Mouse (Mus musculus) kidney, adult 2 months (tissue): ENCODE data around the gene Cep135. TPM values are rescaled to one million over a fixed set of nuclear protein-coding genes. Genes with fewer than 3 reads are reported as not detected.

Source experiments
- DNase-seq: peaks from one replicate; pipeline ENCODE4 v3.0.0; 2021
- H3K27ac ChIP-seq: fragments of 200-500 bp; 2 replicates; pipeline ENCODE4 v1.5.1; 2012; ENCODE audit warnings: low read depth, low read length, control low read depth, inconsistent platforms; ENCODE audit not compliant: insufficient read depth
- H3K27me3 ChIP-seq: fragments of 200-500 bp; replicated peaks from 2 replicates; pipeline ENCODE4 v1.6.1; 2012; ENCODE audit warnings: mild to moderate bottlenecking, moderate library complexity, low read length, inconsistent platforms; ENCODE audit not compliant: control insufficient read depth, insufficient read depth
- H3K36me3 ChIP-seq: fragments of 200-500 bp; 2 replicates; pipeline ENCODE4 v1.6.1; 2012; ENCODE audit warnings: mild to moderate bottlenecking, moderate library complexity, low read length, inconsistent platforms; ENCODE audit not compliant: control insufficient read depth, insufficient read depth
- H3K4me1 ChIP-seq: fragments of 200-500 bp; 2 replicates; pipeline ENCODE4 v1.6.1; 2011; ENCODE audit warnings: low read length; ENCODE audit not compliant: control insufficient read depth, insufficient read depth
- H3K4me3 ChIP-seq: fragments of 200-500 bp; 2 replicates; pipeline ENCODE4 v1.5.1; 2011; ENCODE audit warnings: mild to moderate bottlenecking, low read depth, low read length, control low read depth; ENCODE audit not compliant: insufficient read depth
- CTCF ChIP-seq: fragments of 200-500 bp; conservative IDR thresholded peaks from 2 replicates; pipeline ENCODE4 v1.5.1; 2011; ENCODE audit warnings: low read depth, mild to moderate bottlenecking, control low read depth, low read length, moderate library complexity, mixed read lengths; ENCODE audit not compliant: insufficient read depth, insufficient read length
- POLR2A ChIP-seq: fragments of 200-500 bp; IDR thresholded peaks from one replicate; pipeline ENCODE4 v1.6.1; 2011; ENCODE audit warnings: low read depth, low read length, control low read depth
- WGBS: fragments of 180-500 bp; shearing (Covaris S2); methylation state at CpG from one replicate; pipeline ENCODE4 v1.1.7; 2018; 5-methylcytosine and 5-hydroxymethylcytosine counted together
- polyA plus RNA-seq: library from polyadenylated mRNA; depleted of rRNA; stranded (reverse); fragments of >200 nt; gene quantifications from 2 replicates; pipeline ENCODE4 v1.2.3, GENCODE M21; 2012

The Cep135 gene
- polyA plus RNA-seq, 1 experiment = 0.97 TPM

DNA sequence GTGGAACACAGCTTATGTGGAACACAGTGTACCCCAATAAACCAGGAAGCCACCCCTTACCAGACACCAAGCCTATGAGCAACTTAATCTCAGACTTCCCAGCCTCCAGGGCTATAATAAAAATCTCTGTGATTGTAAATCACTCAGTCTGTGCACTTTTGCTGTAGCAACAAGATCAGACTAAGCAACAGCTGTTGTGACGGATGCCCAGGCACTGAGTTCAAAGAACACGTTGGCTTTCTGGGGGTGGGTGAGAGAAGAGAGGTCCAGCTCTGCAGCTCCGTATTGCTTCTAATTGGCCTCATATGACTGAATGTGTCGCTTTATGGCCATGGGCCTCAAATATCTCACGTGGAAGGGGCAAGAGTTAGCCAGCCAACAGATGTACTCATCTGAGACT is 80.0 kb downstream of the Cep135 start:
- no peak overlapping the region for H3K4me3 ChIP-seq
- H3K27me3 ChIP-seq = no peaks in the 10 kb centered on the region
- H3K27ac ChIP-seq = no peak overlapping the region
- no peaks in the 10 kb centered on the region for H3K36me3 ChIP-seq
- DNase-seq = no peak
- no peaks in the 10 kb centered on the region for H3K4me1 ChIP-seq
- TF ChIP-seq CTCF = no peak
- TF ChIP-seq POLR2A = no peak
- WGBS = 63% methylated on average over 5 of the region's 5 CpGs

DNA sequence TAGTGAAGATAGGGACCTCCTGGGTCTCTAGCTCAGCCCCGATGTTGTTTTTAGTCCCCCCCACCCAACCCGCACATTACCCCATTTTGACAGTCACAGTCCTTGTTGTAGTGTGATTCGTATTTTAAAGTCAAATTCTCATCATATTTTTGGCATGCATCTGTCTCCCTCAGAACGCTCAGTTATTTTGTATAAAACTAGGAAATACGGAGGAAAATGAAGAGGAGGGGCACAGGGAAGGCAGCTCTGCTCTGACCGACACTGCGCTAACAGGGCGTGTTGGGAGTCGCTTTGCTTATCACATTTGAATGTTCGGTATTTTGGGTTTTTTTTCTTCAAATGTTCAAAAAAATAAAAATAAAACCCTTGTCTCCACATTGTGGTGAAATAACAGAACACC is 81.7 kb downstream of the Cep135 start:
- WGBS = 91% methylated on average over 10 of the region's 10 CpGs
- no peaks in the 10 kb centered on the region for H3K4me1 ChIP-seq
- DNase-seq = no peak
- H3K27ac ChIP-seq = no peak overlapping the region
- no peak overlapping the region for H3K4me3 ChIP-seq
- H3K36me3 ChIP-seq = no peaks in the 10 kb centered on the region
- TF ChIP-seq CTCF = no peak
- TF ChIP-seq POLR2A = no peak
- H3K27me3 ChIP-seq = no peaks in the 10 kb centered on the region

- WGBS = 92% methylated on average over 5 of the region's 5 CpGs
- Histone ChIP-seq H3K36me3 (no peaks in the 10 kb centered on the region), H3K4me1 (no peaks in the 10 kb centered on the region), H3K27me3 (no peaks in the 10 kb centered on the region), H3K27ac (no peak overlapping the region), H3K4me3 (no peak overlapping the region)
- no peak for DNase-seq
- TF ChIP-seq POLR2A (no peak), CTCF (no peak)
Measured at GRCm38 (mm10) chr5:76674022-76674653, 85.6 kb downstream of the Cep135 start.

- DNase-seq = no peak
- H3K27ac ChIP-seq = no peak overlapping the region
- WGBS = 51% methylated on average over 4 of the region's 4 CpGs
- H3K4me3 ChIP-seq = no peak overlapping the region
- TF ChIP-seq POLR2A (no peak), CTCF (no peak)
- H3K36me3 ChIP-seq = no peaks in the 10 kb centered on the region
- H3K4me1 ChIP-seq = no peaks in the 10 kb centered on the region
- no peaks in the 10 kb centered on the region for H3K27me3 ChIP-seq
Measured at GRCm38 (mm10) chr5:76675369-76675768, 86.9 kb downstream of the Cep135 start.

- DNase-seq = no peak
- H3K27ac ChIP-seq = no peak overlapping the region
- H3K27me3 ChIP-seq = no peaks in the 10 kb centered on the region
- no peak overlapping the region for H3K4me3 ChIP-seq
- no peaks in the 10 kb centered on the region for H3K36me3 ChIP-seq
- TF ChIP-seq POLR2A (no peak), CTCF (no peak)
- 62% methylated on average over 3 of the region's 3 CpGs for WGBS
- H3K4me1 ChIP-seq = no peaks in the 10 kb centered on the region
Measured at GRCm38 (mm10) chr5:76680959-76681358, 92.5 kb downstream of the Cep135 start.

- WGBS = 60% methylated on average over 4 of the region's 4 CpGs
- H3K4me1 ChIP-seq = no peaks in the 10 kb centered on the region
- H3K27me3 ChIP-seq = no peaks in the 10 kb centered on the region
- TF ChIP-seq POLR2A (no peak), CTCF (no peak)
- no peak overlapping the region for H3K4me3 ChIP-seq
- no peaks in the 10 kb centered on the region for H3K36me3 ChIP-seq
- H3K27ac ChIP-seq = no peak overlapping the region
- no peak for DNase-seq
Measured at GRCm38 (mm10) chr5:76681895-76682656, 93.6 kb downstream of the Cep135 start.

- no peak overlapping the region for H3K4me3 ChIP-seq
- H3K27me3 ChIP-seq = no peaks in the 10 kb centered on the region
- no peak overlapping the region for H3K27ac ChIP-seq
- no peaks in the 10 kb centered on the region for H3K4me1 ChIP-seq
- DNase-seq = no peak
- TF ChIP-seq POLR2A (no peak), CTCF (no peak)
- WGBS = 77% methylated on average over 5 of the region's 5 CpGs
- H3K36me3 ChIP-seq = no peaks in the 10 kb centered on the region
Measured at GRCm38 (mm10) chr5:76683455-76683854, 95.0 kb downstream of the Cep135 start.
